Mouse (Mus musculus) lung, embryonic 14.5 days (tissue): ENCODE results near the gene Snx29. TPM values are rescaled to one million over a fixed set of nuclear protein-coding genes. Genes with fewer than 3 reads are reported as not detected.
A peak's percentile ranks its signal among the peaks of the same experiment; 100 is the strongest.

Experiments used
- ATAC-seq: fragments of 200-750 bp; cut with Nextera tagmentation; 2 replicates; pipeline ENCODE4 v1.8.0; 2017; ENCODE audit warnings: mild to moderate bottlenecking, moderate TSS enrichment, moderate library complexity; ENCODE audit not compliant: insufficient read depth
- DNase-seq: peaks from one replicate; pipeline ENCODE4 v3.0.0-alpha.2; 2015
- H3K27ac ChIP-seq: fragments of 300-500 bp; sonication (generic); 2 replicates; pipeline ENCODE4 v1.5.1; 2014; ENCODE audit warnings: low read depth, mild to moderate bottlenecking, moderate library complexity
- H3K27me3 ChIP-seq: fragments of 300-500 bp; sonication (generic); 2 replicates; pipeline ENCODE4 v1.6.1; 2014; ENCODE audit warnings: low read length, control low read depth; ENCODE audit not compliant: insufficient read depth
- H3K36me3 ChIP-seq: fragments of 300-500 bp; sonication (generic); 2 replicates; pipeline ENCODE4 v1.6.1; 2014; ENCODE audit warnings: control low read depth; ENCODE audit not compliant: insufficient read depth
- H3K4me1 ChIP-seq: fragments of 300-500 bp; sonication (generic); 2 replicates; pipeline ENCODE4 v1.6.1; 2014; ENCODE audit warnings: antibody characterized with exemption, control low read depth; ENCODE audit not compliant: insufficient read depth
- H3K4me2 ChIP-seq: fragments of 300-500 bp; sonication (generic); 2 replicates; pipeline ENCODE4 v1.6.1; 2014; ENCODE audit warnings: mild to moderate bottlenecking
- H3K4me3 ChIP-seq: fragments of 300-500 bp; sonication (generic); 2 replicates; pipeline ENCODE4 v1.5.1; 2014; ENCODE audit warnings: low read depth, low read length
- H3K9ac ChIP-seq: fragments of 300-500 bp; sonication (generic); 2 replicates; pipeline ENCODE4 v1.6.1; 2014
- H3K9me3 ChIP-seq: fragments of 300-500 bp; sonication (generic); 2 replicates; pipeline ENCODE4 v1.6.1; 2016; ENCODE audit warnings: low read depth, low read length, control low read depth
- CTCF ChIP-seq: IDR thresholded peaks from 2 replicates; pipeline ENCODE4 v1.5.1; 2016; ENCODE audit warnings: antibody characterized with exemption, low read depth
- WGBS: fragments of 180-500 bp; shearing (Covaris S2); extraction: QIAGEN DNeasy Blood & Tissue Kit; methylation state at CpG from one replicate; pipeline ENCODE4 v1.1.7; 2014; 5-methylcytosine and 5-hydroxymethylcytosine counted together
- polyA plus RNA-seq: library from polyadenylated mRNA; unstranded; fragments of >200 nt; fragmentation: Nextera tagmentation; extraction: Ambion mirVana; gene quantifications from 2 replicates; pipeline ENCODE4 v1.2.1, GENCODE M21; 2014

Snx29 gene
- polyA plus RNA-seq, 1 experiment from 2014 or later: 10.3 TPM

- ATAC-seq: no peak
- no peak overlapping the region for H3K4me3 ChIP-seq
- no peaks in the 10 kb centered on the region for H3K27me3 ChIP-seq
- no peak overlapping the region for H3K27ac ChIP-seq
- H3K36me3 ChIP-seq: no peaks in the 10 kb centered on the region
- WGBS: 49% methylated on average over 5 of the region's 5 CpGs
- no peaks in the 10 kb centered on the region for H3K4me1 ChIP-seq
- no peak for DNase-seq
- TF ChIP-seq CTCF: no peak
- H3K9me3 ChIP-seq: no peaks in the 10 kb centered on the region
- no peak overlapping the region for H3K9ac ChIP-seq
- H3K4me2 ChIP-seq: no peak overlapping the region
Observed at GRCm38 (mm10) chr16:11365626-11366025, 42.9 kb downstream of the Snx29 start.

DNA sequence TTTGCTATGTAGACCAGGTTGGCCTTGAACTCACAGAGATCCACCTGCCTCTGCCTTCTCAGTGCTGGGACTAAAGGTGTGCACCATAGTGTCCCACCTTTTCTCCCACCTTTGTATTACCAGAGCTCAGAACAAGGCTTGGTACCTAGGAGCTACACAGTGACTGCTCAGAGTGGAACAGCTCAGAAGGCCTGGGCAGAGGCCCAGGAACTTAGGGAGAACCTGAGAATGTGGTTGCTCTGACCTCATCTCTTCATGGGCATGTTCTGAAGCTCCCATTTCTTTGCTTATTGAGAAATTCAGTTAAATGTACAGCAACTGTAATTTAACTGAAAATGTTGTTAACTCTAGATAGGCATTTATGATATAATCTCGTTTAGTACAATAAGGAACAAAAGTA is 44.1 kb downstream of the Snx29 start:
- DNase-seq (no peak), ATAC-seq (no peak)
- Histone ChIP-seq H3K4me1 (no peaks in the 10 kb centered on the region), H3K4me2 (no peak overlapping the region), H3K9ac (no peak overlapping the region), H3K4me3 (no peak overlapping the region), H3K9me3 (no peaks in the 10 kb centered on the region), H3K27me3 (no peaks in the 10 kb centered on the region), H3K36me3 (no peaks in the 10 kb centered on the region), H3K27ac (no peak overlapping the region)
- 71% methylated on average over 1 of the region's 1 CpGs for WGBS
- TF ChIP-seq CTCF: no peak

DNA sequence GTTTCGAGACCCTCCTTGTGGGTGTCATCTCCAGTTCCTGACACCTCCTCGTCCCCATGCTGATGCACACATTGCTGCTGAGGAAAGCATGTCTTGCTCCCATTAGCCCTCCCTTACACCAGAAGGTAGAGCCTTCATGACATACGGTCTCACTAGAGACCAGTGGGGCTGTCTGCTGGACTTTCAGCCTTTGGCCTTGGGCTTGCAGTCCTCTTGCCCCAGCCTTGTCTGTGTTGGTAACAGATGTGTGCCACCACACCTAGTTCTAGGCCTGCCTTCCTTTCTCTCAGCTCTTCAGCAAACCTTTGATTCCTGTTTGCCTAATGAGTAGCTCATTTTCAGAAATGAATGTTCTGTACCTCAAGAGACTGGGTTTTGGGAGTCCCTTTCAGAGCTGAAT is 45.7 kb downstream of the Snx29 start:
- DNase-seq (no peak), ATAC-seq (no peak)
- no peaks in the 10 kb centered on the region for H3K36me3 ChIP-seq
- H3K9me3 ChIP-seq: no peaks in the 10 kb centered on the region
- H3K27ac ChIP-seq: no peak overlapping the region
- no peaks in the 10 kb centered on the region for H3K4me1 ChIP-seq
- no peaks in the 10 kb centered on the region for H3K27me3 ChIP-seq
- TF ChIP-seq CTCF: no peak
- no peak overlapping the region for H3K4me3 ChIP-seq
- H3K4me2 ChIP-seq: no peak overlapping the region
- WGBS: 83% methylated on average over 3 of the region's 3 CpGs
- no peak overlapping the region for H3K9ac ChIP-seq

DNA sequence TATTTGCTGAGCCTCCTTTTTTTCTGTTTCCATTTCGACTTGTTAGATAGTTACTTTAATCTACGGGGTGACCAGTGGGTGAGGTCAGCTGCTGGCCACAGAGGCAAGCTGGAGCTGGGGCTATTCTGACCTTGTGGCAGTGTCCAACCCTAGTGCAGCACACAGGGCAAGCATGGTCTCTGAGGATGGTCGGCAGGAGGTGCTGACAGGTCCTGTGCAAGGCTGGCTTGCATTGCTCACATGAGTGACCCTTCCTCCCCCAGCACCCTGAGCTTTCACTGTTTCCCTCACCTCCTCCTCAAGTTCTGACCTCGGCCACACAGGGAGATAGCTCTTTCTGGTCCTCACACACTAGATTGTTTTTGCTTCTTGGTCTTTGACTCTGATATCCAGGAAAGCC is 46.5 kb downstream of the Snx29 start:
- no peak for ATAC-seq
- 36% methylated on average over 4 of the region's 4 CpGs for WGBS
- H3K9me3 ChIP-seq: no peaks in the 10 kb centered on the region
- DNase-seq: no peak
- H3K27ac ChIP-seq: no peak overlapping the region
- H3K4me3 ChIP-seq: no peak overlapping the region
- no peaks in the 10 kb centered on the region for H3K36me3 ChIP-seq
- H3K4me2 ChIP-seq: no peak overlapping the region
- H3K4me1 ChIP-seq: no peaks in the 10 kb centered on the region
- H3K9ac ChIP-seq: no peak overlapping the region
- H3K27me3 ChIP-seq: no peaks in the 10 kb centered on the region
- no peak for TF ChIP-seq CTCF

GRCm38 (mm10) chr16:11369642-11370041 is 46.9 kb downstream of the Snx29 start:
- WGBS: 11% methylated on average over 1 of the region's 1 CpGs
- H3K9me3 ChIP-seq: no peaks in the 10 kb centered on the region
- no peak overlapping the region for H3K4me3 ChIP-seq
- ATAC-seq (no peak), DNase-seq (no peak)
- no peak overlapping the region for H3K27ac ChIP-seq
- no peak for TF ChIP-seq CTCF
- no peaks in the 10 kb centered on the region for H3K4me1 ChIP-seq
- no peak overlapping the region for H3K9ac ChIP-seq
- H3K36me3 ChIP-seq: no peaks in the 10 kb centered on the region
- no peaks in the 10 kb centered on the region for H3K27me3 ChIP-seq
- H3K4me2 ChIP-seq: no peak overlapping the region

GRCm38 (mm10) chr16:11370132-11370544 is 47.4 kb downstream of the Snx29 start:
- H3K9ac ChIP-seq: no peak overlapping the region
- no peak for TF ChIP-seq CTCF
- ATAC-seq (peak; percentile 44), DNase-seq (peak; percentile 87)
- no peaks in the 10 kb centered on the region for H3K36me3 ChIP-seq
- no peak overlapping the region for H3K4me3 ChIP-seq
- 42% methylated on average over 7 of the region's 7 CpGs for WGBS
- no peak overlapping the region for H3K27ac ChIP-seq
- no peak overlapping the region for H3K4me2 ChIP-seq
- no peaks in the 10 kb centered on the region for H3K4me1 ChIP-seq
- no peaks in the 10 kb centered on the region for H3K9me3 ChIP-seq
- no peaks in the 10 kb centered on the region for H3K27me3 ChIP-seq

DNA sequence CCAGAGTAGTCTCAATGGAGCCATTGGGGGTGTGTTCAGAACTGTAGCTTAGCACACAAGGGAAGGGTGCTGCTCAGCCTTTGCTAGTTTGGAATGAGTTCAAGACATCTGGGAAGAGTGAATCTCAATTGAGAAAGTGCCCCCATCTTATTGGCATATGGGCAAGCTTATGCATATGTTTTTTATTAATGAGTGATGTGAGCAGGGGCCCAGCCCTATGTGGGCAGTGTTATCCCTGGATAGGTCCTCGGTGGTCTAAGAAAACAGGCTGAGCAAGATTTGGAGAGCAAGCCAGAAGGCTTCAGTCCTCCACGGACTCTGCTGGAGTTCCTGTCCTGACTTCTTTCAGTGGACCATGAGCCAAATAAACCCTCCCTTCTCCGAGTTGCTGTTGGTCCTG is 56.6 kb downstream of the Snx29 start:
- no peak for ATAC-seq
- Histone ChIP-seq H3K4me3 (no peak overlapping the region), H3K9ac (no peak overlapping the region), H3K4me1 (no peaks in the 10 kb centered on the region), H3K4me2 (no peak overlapping the region), H3K9me3 (no peaks in the 10 kb centered on the region), H3K27me3 (no peaks in the 10 kb centered on the region), H3K36me3 (no peaks in the 10 kb centered on the region), H3K27ac (no peak overlapping the region)
- DNase-seq: no peak
- 65% methylated on average over 3 of the region's 3 CpGs for WGBS
- no peak for TF ChIP-seq CTCF

DNA sequence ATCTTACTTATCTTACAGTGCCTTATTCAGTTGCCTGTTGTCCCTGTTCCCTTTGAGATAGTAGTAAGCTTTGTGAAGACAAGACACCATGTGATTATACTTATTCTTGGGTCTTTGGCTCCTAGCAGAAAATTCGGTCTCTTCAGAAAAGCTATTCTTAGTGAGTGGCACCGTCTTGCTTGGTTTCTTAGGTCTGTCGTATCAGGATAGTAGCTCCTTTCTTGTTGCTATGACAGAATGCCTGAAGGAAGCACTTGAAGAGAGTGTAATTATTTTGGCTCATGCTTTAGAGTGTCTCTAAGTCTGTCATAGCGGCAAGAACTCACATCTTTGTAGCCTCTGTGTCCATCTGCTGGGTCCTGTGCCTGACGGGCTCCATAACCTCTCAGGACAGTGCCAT is 57.3 kb downstream of the Snx29 start:
- 92% methylated on average over 5 of the region's 5 CpGs for WGBS
- no peak for ATAC-seq
- H3K27me3 ChIP-seq: no peaks in the 10 kb centered on the region
- no peak for DNase-seq
- H3K4me2 ChIP-seq: no peak overlapping the region
- H3K4me3 ChIP-seq: no peak overlapping the region
- no peak overlapping the region for H3K27ac ChIP-seq
- H3K9me3 ChIP-seq: no peaks in the 10 kb centered on the region
- TF ChIP-seq CTCF: no peak
- H3K36me3 ChIP-seq: no peaks in the 10 kb centered on the region
- no peak overlapping the region for H3K9ac ChIP-seq
- no peaks in the 10 kb centered on the region for H3K4me1 ChIP-seq
